ENCODE assay signal across 8 mouse cellular contexts in genomic region chr8:81341591-81342235, GRCm38 (mm10). TPM values are rescaled to one million over a fixed set of nuclear protein-coding genes. Genes with fewer than 3 reads are reported as not detected.
DNase-seq lines count a peak whose midpoint lies in the region; ATAC-seq and TF ChIP-seq lines count a peak whose summit lies in the region.

No protein-coding gene starts in this region.

- ATAC-seq in embryonic facial prominence, embryonic 14.5 days (ENCODE audit: low read depth): peak; percentile 69
- peak; percentile 64 for ATAC-seq in liver, postnatal 0 days
- peak; percentile 81 for ATAC-seq in neural tube, embryonic 13.5 days (ENCODE audit: low read depth)

- peak overlapping the region; percentile 64 for H3K9ac ChIP-seq in embryonic facial prominence, embryonic 14.5 days (ENCODE audit: low read depth, low read length)
- no peak overlapping the region for H3K9ac ChIP-seq in liver, postnatal 0 days (replicated peaks)
- H3K9ac ChIP-seq in neural tube, embryonic 13.5 days: peak overlapping the region; percentile 68

- peak; percentile 55 for TF ChIP-seq CTCF in liver, postnatal 0 days (IDR thresholded peaks at IDR 0.05; ENCODE audit: low read depth)

- no peaks in the 10 kb centered on the region for H3K27me3 ChIP-seq in embryonic facial prominence, embryonic 14.5 days (replicated peaks; ENCODE audit: control insufficient read depth, insufficient read depth, low read length)
- no peaks in the 10 kb centered on the region for H3K27me3 ChIP-seq in liver, postnatal 0 days (ENCODE audit: insufficient read depth, low read length)
- H3K27me3 ChIP-seq in neural tube, embryonic 13.5 days: peaks cover 12% of the 10 kb centered on the region

- no peak overlapping the region for H3K27ac ChIP-seq in embryonic facial prominence, embryonic 14.5 days (replicated peaks; ENCODE audit: low read depth, low read length)
- peak overlapping the region; percentile 39; the same call in 1 of the 2 replicates for H3K27ac ChIP-seq in liver, postnatal 0 days (ENCODE audit: low read depth)
- H3K27ac ChIP-seq in neural tube, embryonic 13.5 days (replicated peaks): peak overlapping the region; percentile 34

- H3K4me3 ChIP-seq in embryonic facial prominence, embryonic 14.5 days (ENCODE audit: low read depth, low read length): peak overlapping the region; percentile 63
- H3K4me3 ChIP-seq in liver, postnatal 0 days (ENCODE audit: low read depth, low read length): peak overlapping the region; percentile 57
- peak overlapping the region; percentile 61 for H3K4me3 ChIP-seq in neural tube, embryonic 13.5 days

- H3K4me2 ChIP-seq in embryonic facial prominence, embryonic 14.5 days (ENCODE audit: low read depth, low read length): peak overlapping the region; percentile 95
- H3K4me2 ChIP-seq in liver, postnatal 0 days (ENCODE audit: low read depth, low read length): peak overlapping the region; percentile 81
- H3K4me2 ChIP-seq in neural tube, embryonic 13.5 days: peak overlapping the region; percentile 97

- peak; percentile 86 for DNase-seq in CD4-positive, CD25-positive, alpha-beta regulatory T cell, adult 2 months (ENCODE audit: low read depth, low spot score)
- DNase-seq in adrenal gland, postnatal 4 days (ENCODE audit: low spot score in 2 of 2): peak; percentile 19 to 46
- peak; percentile 80 for DNase-seq in embryonic facial prominence, embryonic 14.5 days (ENCODE audit: low spot score)
- peak; percentile 29 to 57 for DNase-seq in heart, postnatal 14 days
- peak; percentile 22 for DNase-seq in large intestine, adult 2 months (ENCODE audit: low read depth, low spot score)
- peak; percentile 67 for DNase-seq in liver, postnatal 0 days
- peak; percentile 67 for DNase-seq in telencephalon, adult 2 months (ENCODE audit: low read depth, low spot score)

- H3K36me3 ChIP-seq in embryonic facial prominence, embryonic 14.5 days (ENCODE audit: control insufficient read depth, insufficient read depth, low read length): no peaks in the 10 kb centered on the region
- no peaks in the 10 kb centered on the region for H3K36me3 ChIP-seq in liver, postnatal 0 days (replicated peaks; ENCODE audit: insufficient read depth, low read length)
- no peaks in the 10 kb centered on the region for H3K36me3 ChIP-seq in neural tube, embryonic 13.5 days

- no peaks in the 10 kb centered on the region for H3K9me3 ChIP-seq in embryonic facial prominence, embryonic 14.5 days (ENCODE audit: control insufficient read depth, low read length)
- H3K9me3 ChIP-seq in liver, postnatal 0 days (ENCODE audit: low read length): no peaks in the 10 kb centered on the region
- peaks cover 5% of the 10 kb centered on the region; the same call in 1 of the 2 replicates for H3K9me3 ChIP-seq in neural tube, embryonic 13.5 days

- no peaks in the 10 kb centered on the region for H3K4me1 ChIP-seq in embryonic facial prominence, embryonic 14.5 days (ENCODE audit: control insufficient read depth, insufficient read depth, low read length)
- H3K4me1 ChIP-seq in liver, postnatal 0 days (ENCODE audit: insufficient read depth): 0 out of 2 replicates have a peak, but pooled peaks cover 5% of the 10 kb centered on the region
- H3K4me1 ChIP-seq in neural tube, embryonic 13.5 days (replicated peaks): peaks cover 18% of the 10 kb centered on the region

- under 1% methylated on average over 13 of the region's 23 CpGs for WGBS in embryonic facial prominence, embryonic 14.5 days
- WGBS in large intestine, adult 2 months: 1% methylated on average over 23 of the region's 23 CpGs
- under 1% methylated on average over 20 of the region's 23 CpGs for WGBS in liver, postnatal 0 days (ENCODE audit: insufficient replicate concordance)
- WGBS in neural tube, embryonic 13.5 days: 0% methylated on average over 21 of the region's 23 CpGs

- no peak for TF ChIP-seq EP300 in liver, postnatal 0 days (IDR thresholded peaks at IDR 0.05; ENCODE audit: low read depth)

- intact Hi-C loops in heart, postnatal 14 days (cut with DNase I): loop anchor here (10.0 kb wide), 1 partner anchor 683 kb away; no protein-coding TSS in a partner anchor

RNA-seq across cellular contexts. Expression of gene Inpp4b, which starts 0.6 kb away (rescaled TPM):
- total RNA-seq in adrenal gland, postnatal 4 days (2021): 10 to 100 TPM in 1 of 2 experiments, 1 to 10 TPM in 1; 9.8 to 10.8 TPM
- 14.9 and 16.6 TPM in 2 replicates for polyA plus RNA-seq in embryonic facial prominence, embryonic 14.5 days (2014; fragmentation: Nextera tagmentation; extraction: Ambion mirVana)
- total RNA-seq in heart, postnatal 14 days (2021): 10 to 100 TPM; 55.4 to 58.2 TPM
- polyA plus RNA-seq in large intestine, adult 2 months (2012; rRNA removed): 0.46 and 2.1 TPM in 2 replicates
- polyA plus RNA-seq in liver, postnatal 0 days (2015; fragmentation: Nextera tagmentation; extraction: Ambion mirVana): 0.82 and 1.1 TPM in 2 replicates
- polyA plus RNA-seq in neural tube, embryonic 13.5 days (2015; fragmentation: Nextera tagmentation; extraction: Ambion mirVana): 6.3 and 8.2 TPM in 2 replicates

Comparison
In these comparisons a context has a peak if more than half of its experiments do, and no peak if none do; other contexts are left out.
1. DNase-seq: peak in every context shown above with its lines; median percentile 86 in CD4-positive, CD25-positive, alpha-beta regulatory T cell, adult 2 months; 80 in embryonic facial prominence, embryonic 14.5 days; 67 in liver, postnatal 0 days; 67 in telencephalon, adult 2 months; 43 in heart, postnatal 14 days; 32 in adrenal gland, postnatal 4 days; 22 in large intestine, adult 2 months.